Mouse (Mus musculus) lung, postnatal 10 days (tissue): ENCODE results near the gene Vmn1r6.
"Not testable (repeated sequence)": the region's sequence is repeated elsewhere in the genome, so short reads cannot be mapped to it uniquely, and the experiment has no call there.

Experiments
- DNase-seq: peaks from one replicate; pipeline ENCODE4 v3.0.0; 2021

Gene Vmn1r6

DNA sequence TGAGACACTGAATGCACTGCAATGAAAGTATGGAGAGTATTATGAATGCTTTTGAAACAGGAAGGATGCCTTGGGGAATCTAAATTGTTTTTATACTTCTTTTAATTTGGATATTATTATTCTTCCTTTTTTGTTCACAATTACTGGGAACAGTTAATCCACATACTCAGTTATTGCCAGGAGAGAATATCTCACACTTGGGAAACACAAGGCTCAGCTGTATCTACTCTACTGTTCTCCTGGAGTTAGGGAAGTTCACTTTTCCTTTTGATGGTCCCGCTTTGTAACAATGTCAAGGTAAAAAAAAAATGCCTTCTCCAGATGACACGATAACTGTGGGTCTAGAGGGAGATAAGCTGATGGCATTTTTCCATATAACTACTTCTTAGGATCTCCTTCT is at the start of gene Vmn1r6:
Gene Vmn1r6, plus strand, starts transcription at position 301 of the 400 bp plus-strand sequence.
- no peak for DNase-seq

GRCm38 (mm10) chr6:56956436-56956835 is 40.6 kb upstream of the Vmn1r6 start:
- DNase-seq, result no peak

DNA sequence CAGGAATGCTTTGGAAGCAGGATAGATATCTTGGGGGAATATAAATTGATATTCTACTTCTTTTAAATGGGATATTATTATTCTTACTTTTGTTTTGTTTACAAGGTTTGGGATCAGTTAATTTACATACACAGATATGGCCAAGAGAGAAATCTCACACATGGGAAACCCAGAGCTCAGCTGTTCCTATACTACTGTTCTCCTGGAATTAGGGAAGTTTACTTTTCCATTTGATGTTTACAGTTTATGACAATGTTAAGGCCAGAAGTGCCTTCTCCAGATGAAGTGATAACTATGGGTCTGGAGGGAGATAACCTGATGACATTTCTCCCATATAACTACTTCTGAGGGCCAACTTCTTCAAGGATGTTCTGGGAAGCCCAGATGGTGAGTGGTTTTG is 27.1 kb upstream of the Vmn1r6 start, which contains the start of gene Vmn1r5:
Gene Vmn1r5, plus strand, starts transcription at position 301 of the 400 bp plus-strand sequence.
- DNase-seq, result no peak

- not testable (repeated sequence) for DNase-seq
These were observed 28.2 kb downstream of the Vmn1r6 start, which contains the start of gene Vmn1r7 for GRCm38 (mm10) chr6:57025224-57025623. Gene Vmn1r7, minus strand, starts transcription at chr6:57025324.

DNA sequence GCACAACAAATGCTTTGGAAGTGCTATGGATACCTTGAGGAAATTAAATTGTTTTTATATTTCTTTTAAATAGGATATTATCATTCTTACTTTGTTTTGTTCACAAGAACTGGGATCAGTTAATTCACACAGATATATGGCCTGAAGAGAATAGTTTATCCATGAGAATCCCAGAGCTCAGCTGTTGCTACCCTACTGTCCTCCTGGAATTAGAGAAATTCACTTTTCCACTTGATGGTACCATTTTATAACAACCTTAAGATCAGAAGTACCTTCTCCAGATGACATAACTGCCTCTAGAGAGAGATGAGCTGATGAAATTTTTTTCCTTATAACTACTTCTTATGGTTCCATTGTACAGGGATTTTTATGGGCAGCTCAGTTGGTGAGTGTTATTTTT is 34.9 kb downstream of the Vmn1r6 start, which contains the start of gene Vmn1r8:
Gene Vmn1r8, plus strand, starts transcription at position 301 of the 400 bp plus-strand sequence.
- DNase-seq, result no peak

DNA sequence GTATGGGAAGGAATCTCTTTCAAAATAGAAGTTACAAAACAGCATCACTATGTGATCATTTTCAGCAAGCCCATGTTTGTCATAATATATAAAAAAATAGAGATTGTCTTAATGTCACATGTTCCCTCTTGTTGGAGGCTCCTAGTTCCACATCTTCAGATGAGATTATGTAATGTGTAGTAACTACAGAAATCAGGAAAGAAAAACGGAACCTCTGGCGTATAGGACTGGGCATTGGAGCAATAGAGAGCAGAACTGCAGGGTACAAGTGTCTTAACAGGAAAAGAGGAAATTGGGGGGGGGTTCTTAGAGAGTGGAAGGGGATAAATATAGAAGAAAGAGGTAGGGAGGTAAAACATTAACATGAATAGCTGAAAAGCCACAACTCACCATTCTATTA is 37.6 kb downstream of the Vmn1r6 start:
- no peak for DNase-seq
